Mouse (Mus musculus): ENCODE measurements around the gene Plau. TPM values are rescaled to one million over a fixed set of nuclear protein-coding genes. Genes with fewer than 3 reads are reported as not detected.

The Plau gene
- total and polyA plus RNA-seq, 2 experiments from 2014 or later, result 0.39 to 1.4 TPM

DNA sequence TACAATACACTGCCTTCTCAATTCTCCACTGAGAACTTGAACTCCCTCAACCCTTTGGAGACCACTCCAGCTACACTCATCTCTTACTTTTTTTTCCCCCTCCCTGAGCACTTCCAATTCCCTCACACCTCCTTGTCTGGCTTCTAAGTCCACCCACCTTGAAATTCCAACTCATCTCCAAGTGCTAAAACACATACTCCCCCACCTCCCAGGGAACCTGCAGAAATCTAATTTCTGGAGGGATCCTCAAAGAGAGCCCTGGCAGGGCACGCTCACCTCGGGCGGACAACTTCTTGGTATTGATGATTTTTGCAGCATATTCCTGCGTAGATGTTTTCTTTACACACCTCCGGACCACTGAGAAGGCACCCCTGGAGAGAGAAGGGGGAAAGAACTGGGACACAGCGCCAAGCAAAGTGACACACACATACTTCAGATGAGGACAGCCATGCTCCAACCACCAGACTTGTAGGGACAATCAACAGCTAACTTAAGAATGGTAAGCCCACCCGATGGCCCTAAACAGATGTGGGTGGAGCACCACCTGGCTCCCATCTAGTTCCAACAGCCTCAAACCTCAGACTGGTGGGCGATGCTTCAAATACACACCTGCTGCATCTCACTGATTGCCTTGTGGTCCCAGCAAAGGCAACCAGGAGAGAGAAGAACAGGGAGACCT, 44.1 kb upstream of the Plau start:
- Histone ChIP-seq H3K27ac (peak overlapping the region; percentile 83; the same call in 1 of the 2 replicates), H3K9ac (replicated peaks; ENCODE audit: low read length) (peak overlapping the region; percentile 90)

DNA sequence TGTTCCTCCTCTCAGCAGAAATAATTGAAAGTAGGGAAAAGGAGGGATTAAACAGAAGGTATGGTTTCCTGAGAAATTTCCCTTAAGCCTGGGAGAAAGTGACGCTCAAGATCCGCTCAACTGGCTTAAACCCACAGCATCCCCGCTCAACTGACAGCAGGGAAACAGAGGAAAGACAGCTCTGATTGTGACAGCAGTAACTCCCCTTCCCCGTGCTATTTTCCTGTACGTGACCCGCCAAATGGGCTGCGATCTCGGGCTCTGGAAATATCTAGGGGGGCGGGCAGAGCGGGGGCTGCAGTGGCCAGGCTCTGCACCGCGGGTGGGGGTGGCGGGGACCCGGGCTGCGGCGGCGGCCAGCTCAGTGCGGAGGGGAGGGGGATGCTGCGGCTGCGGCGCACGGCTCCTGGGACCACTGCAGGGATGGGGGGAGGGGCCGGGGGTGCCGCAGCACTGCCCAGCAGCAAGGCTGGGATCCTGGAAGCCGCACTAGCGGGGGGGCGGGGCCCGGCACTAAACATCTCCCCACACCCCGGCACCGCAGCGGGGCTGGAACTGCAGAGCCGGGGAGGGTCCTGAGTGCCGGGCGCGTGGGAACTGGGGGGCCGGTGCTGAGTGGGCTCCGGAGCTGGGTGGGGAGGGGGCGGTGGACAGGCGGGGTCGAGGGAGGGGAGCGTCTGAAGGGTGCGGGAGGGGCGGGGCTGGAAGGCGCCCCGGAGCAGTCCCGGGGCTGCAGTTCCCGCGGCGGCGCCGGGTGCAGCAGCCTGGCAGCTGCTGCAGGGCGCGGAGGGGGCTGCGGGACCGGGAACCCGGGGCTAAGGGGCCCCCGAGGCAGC, 43.3 kb upstream of the Plau start:
- WGBS, result 2% methylated on average over 40 of the region's 57 CpGs
- peak overlapping the region; percentile 90 for H3K9ac ChIP-seq (replicated peaks; ENCODE audit: low read length)
- no peak for TF ChIP-seq CTCF (IDR thresholded peaks at IDR 0.05; ENCODE audit: low read depth)
- DNase-seq (ENCODE audit: low spot score), result peak; percentile 66
- H3K4me2 ChIP-seq (ENCODE audit: low read depth, low read length), result peak overlapping the region; percentile 70
- H3K4me3 ChIP-seq (ENCODE audit: low read length), result peak overlapping the region; percentile 85
- H3K4me1 ChIP-seq (ENCODE audit: insufficient read depth, low read length), result peaks cover 8% of the 10 kb centered on the region; the same call in 1 of the 2 replicates
- no peaks in the 10 kb centered on the region for H3K9me3 ChIP-seq (ENCODE audit: low read length)
- no peaks in the 10 kb centered on the region for H3K27me3 ChIP-seq (ENCODE audit: insufficient read depth, low read length)
- H3K36me3 ChIP-seq (ENCODE audit: insufficient read depth, low read length), result peaks cover 22% of the 10 kb centered on the region; the same call in 1 of the 2 replicates
- peak; percentile 57 for ATAC-seq
- H3K27ac ChIP-seq, result peak overlapping the region; percentile 83

More for the DNA sequence above, 44.1 kb upstream of the Plau start:
- 65% methylated on average over 8 of the region's 8 CpGs for WGBS
- H3K4me3 ChIP-seq (ENCODE audit: low read length), result peak overlapping the region; percentile 85
- no peak for TF ChIP-seq CTCF (IDR thresholded peaks at IDR 0.05; ENCODE audit: low read depth)
- H3K36me3 ChIP-seq (ENCODE audit: insufficient read depth, low read length), result peaks cover 26% of the 10 kb centered on the region; the same call in 1 of the 2 replicates
- H3K27me3 ChIP-seq (ENCODE audit: insufficient read depth, low read length), result no peaks in the 10 kb centered on the region
- peak overlapping the region; percentile 70 for H3K4me2 ChIP-seq (ENCODE audit: low read depth, low read length)
- no peak for DNase-seq (ENCODE audit: low spot score)
- ATAC-seq, result no peak
- peaks cover 8% of the 10 kb centered on the region; the same call in 1 of the 2 replicates for H3K4me1 ChIP-seq (ENCODE audit: insufficient read depth, low read length)
- no peaks in the 10 kb centered on the region for H3K9me3 ChIP-seq (ENCODE audit: low read length)

DNA sequence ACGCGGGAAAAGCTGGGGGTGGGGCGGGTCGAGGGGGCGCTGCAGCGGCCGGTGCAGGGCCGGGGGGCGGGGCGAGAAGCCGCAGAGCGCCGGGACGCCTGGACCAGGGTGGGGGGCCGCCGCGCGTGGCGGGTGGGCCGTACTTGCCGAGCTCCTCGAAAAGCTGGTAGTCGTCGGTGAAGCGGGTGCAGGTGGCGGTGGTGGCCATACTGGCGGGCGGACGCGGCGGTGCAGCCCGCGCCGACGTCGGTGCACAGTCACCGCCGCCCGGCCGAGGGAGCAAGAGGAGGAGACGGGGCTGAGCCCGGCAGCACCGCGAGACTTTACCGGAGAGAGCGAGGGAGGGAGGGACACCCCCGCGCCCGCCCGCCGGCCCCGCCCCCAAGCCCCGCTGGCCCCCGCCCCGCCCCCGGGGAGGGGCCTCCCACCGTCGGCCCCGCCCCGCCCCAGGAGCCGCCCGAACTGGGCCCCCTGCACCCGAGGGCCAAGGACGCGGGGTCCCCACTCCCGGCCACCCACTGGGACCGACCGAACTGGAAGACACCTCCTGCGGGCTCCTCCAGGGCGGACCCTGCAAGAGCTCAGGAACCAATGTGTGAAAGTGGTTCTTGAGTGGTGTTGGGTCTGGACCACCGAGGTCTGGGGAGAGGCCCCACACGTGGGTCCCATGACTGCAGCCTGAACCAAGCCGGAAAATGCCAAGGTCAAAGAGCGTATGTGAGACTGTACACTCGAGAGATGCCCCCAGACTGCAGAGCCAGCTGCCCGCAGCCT, 42.5 kb upstream of the Plau start, which contains the start of gene Camk2g:
Gene Camk2g (minus strand): TSS at position 331 of the 774 bp plus-strand sequence.
- ATAC-seq (peak; percentile 92), DNase-seq (ENCODE audit: low spot score) (peak; percentile 89)
- H3K36me3 ChIP-seq (ENCODE audit: insufficient read depth, low read length), result peaks cover 18% of the 10 kb centered on the region; the same call in 1 of the 2 replicates
- 0 out of 2 replicates have a peak, but pooled peaks have one; percentile 5 for TF ChIP-seq CTCF (IDR thresholded peaks at IDR 0.05; ENCODE audit: low read depth)
- peak within 1 kb of the TSS; percentile 83 for H3K27ac ChIP-seq
- H3K4me2 ChIP-seq (ENCODE audit: low read depth, low read length), result peak within 1 kb of the TSS; percentile 70
- peaks cover 8% of the 10 kb centered on the region; the same call in 1 of the 2 replicates for H3K4me1 ChIP-seq (ENCODE audit: insufficient read depth, low read length)
- H3K27me3 ChIP-seq (ENCODE audit: insufficient read depth, low read length), result no peaks in the 10 kb centered on the region
- H3K9ac ChIP-seq (replicated peaks; ENCODE audit: low read length), result peak within 1 kb of the TSS; percentile 90
- no peaks in the 10 kb centered on the region for H3K9me3 ChIP-seq (ENCODE audit: low read length)
- H3K4me3 ChIP-seq (ENCODE audit: low read length), result peak within 1 kb of the TSS; percentile 85
- WGBS, result 0% methylated on average over 41 of the region's 76 CpGs

DNA sequence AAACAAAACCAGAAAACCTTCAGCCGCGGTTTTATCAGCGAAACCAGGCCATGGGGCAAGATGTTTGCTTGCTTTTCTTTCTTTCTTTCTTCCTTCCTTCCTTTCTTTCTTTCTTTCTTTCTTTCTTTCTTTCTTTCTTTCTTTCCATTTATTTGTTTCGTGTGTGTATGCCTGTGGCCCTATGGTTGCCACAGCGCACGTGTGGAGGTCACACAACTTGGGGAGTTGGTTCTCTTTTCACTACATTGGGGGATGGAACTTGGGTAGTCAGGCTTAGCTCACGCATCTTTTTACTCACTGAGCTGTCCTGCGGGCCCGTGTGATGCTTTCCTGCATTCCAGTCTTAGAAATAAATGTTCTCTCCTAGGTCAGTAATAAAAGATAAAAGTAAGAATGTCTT, 41.9 kb upstream of the Plau start:
- Histone ChIP-seq H3K27ac (peak overlapping the region; percentile 83; the same call in 1 of the 2 replicates), H3K36me3 (ENCODE audit: insufficient read depth, low read length) (peaks cover 13% of the 10 kb centered on the region; the same call in 1 of the 2 replicates), H3K9me3 (ENCODE audit: low read length) (no peaks in the 10 kb centered on the region), H3K4me2 (ENCODE audit: low read depth, low read length) (peak overlapping the region; percentile 70), H3K27me3 (ENCODE audit: insufficient read depth, low read length) (no peaks in the 10 kb centered on the region), H3K4me3 (ENCODE audit: low read length) (peak overlapping the region; percentile 85), H3K9ac (replicated peaks; ENCODE audit: low read length) (peak overlapping the region; percentile 90), H3K4me1 (ENCODE audit: insufficient read depth, low read length) (peaks cover 8% of the 10 kb centered on the region; the same call in 1 of the 2 replicates)
- ATAC-seq (no peak), DNase-seq (ENCODE audit: low spot score) (no peak)
- 12% methylated on average over 9 of the region's 9 CpGs for WGBS
- TF ChIP-seq CTCF (IDR thresholded peaks at IDR 0.05; ENCODE audit: low read depth), result no peak

DNA sequence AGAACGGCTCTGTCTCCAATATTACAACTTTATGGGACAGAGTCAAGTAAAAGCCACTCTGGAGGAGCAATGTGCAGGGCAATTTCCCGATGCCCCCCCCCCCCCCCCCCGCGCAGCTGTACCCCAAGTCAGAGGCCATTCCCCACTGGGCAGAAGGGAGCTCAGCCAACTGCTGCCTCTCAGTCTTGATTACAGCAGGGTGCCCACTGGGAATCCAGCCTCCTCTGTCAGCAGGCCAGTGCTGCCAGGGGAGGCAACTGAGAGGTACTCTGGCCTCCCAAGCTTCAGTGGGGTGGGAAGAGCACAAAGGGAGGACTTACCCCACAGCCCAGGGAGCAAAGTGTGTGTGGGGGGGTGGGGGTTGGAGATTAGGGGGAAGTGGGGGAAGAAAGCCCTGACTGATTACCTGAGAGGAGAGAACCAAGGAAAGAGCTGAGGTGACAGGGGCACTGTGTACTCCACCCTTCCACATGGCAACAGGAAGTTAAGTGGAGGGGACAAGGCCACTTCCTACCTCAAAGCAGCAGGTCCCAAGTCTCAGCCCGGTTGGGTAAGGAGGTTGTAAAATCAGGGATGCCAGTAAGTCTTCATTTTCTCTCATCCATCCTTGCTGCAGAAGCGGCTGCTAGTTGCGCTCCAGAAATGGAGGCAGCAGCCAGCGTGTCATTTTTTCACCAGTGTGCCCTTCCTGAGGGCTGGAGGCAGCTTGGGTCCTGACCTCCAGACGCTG, 40.9 kb upstream of the Plau start:
- Histone ChIP-seq H3K9ac (replicated peaks; ENCODE audit: low read length) (no peak overlapping the region), H3K4me1 (ENCODE audit: insufficient read depth, low read length) (peaks cover 8% of the 10 kb centered on the region; the same call in 1 of the 2 replicates), H3K27ac (no peak overlapping the region), H3K36me3 (ENCODE audit: insufficient read depth, low read length) (0 out of 2 replicates have a peak, but pooled peaks cover 3% of the 10 kb centered on the region), H3K27me3 (ENCODE audit: insufficient read depth, low read length) (no peaks in the 10 kb centered on the region), H3K4me3 (ENCODE audit: low read length) (no peak overlapping the region), H3K4me2 (ENCODE audit: low read depth, low read length) (no peak overlapping the region), H3K9me3 (ENCODE audit: low read length) (no peaks in the 10 kb centered on the region)
- 38% methylated on average over 7 of the region's 9 CpGs for WGBS
- no peak for TF ChIP-seq CTCF (IDR thresholded peaks at IDR 0.05; ENCODE audit: low read depth)
- DNase-seq (ENCODE audit: low spot score) (no peak), ATAC-seq (no peak)
